ENCODE assay signal across 14 mouse cellular contexts in the genomic region with DNA sequence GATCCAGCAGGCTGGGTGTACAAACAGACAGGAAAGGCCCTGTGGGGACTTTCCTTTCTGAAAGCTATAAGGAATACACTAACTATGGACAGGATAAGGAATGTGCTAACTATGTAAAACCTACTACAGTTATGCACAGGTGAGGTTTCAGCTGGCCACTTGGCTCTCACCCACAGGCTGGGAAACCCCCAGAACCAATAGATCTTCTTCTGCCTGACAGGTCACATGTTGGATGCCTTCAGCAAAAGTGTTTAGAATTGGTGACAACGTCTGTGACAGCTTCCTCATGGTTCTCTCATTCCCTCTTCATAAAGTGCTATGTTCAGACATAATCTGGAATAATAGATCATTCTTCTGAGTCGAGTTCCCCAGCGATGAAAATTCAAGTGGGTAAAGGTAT.
"Had no signal": no experiment of that assay in that cellular context is flagged by ENCODE, and none has a peak within 500 bp of the region (broad histone marks: within the 10 kb centered on the region; RNA-seq: fewer than 3 reads in every experiment).

No protein-coding gene starts in this region.

- H3K4me2 ChIP-seq: lung, embryonic 15.5 days; midbrain, embryonic 13.5 days; midbrain, embryonic 15.5 days; neural tube, embryonic 12.5 days; stomach, embryonic 15.5 days had no signal

- H3K9me3 ChIP-seq: lung, embryonic 15.5 days; midbrain, embryonic 13.5 days; midbrain, embryonic 15.5 days; neural tube, embryonic 12.5 days; stomach, embryonic 15.5 days had no signal

- ATAC-seq: liver, postnatal 0 days; midbrain, embryonic 13.5 days; midbrain, embryonic 15.5 days had no signal

- H3K36me3 ChIP-seq: lung, embryonic 15.5 days; midbrain, embryonic 13.5 days; midbrain, embryonic 15.5 days; neural tube, embryonic 12.5 days; stomach, embryonic 15.5 days had no signal

- H3K9ac ChIP-seq: liver, postnatal 0 days; lung, embryonic 15.5 days; midbrain, embryonic 13.5 days; midbrain, embryonic 15.5 days; neural tube, embryonic 12.5 days; stomach, embryonic 15.5 days had no signal

- H3K4me1 ChIP-seq: megakaryocyte, embryonic 14.5 days; midbrain, embryonic 13.5 days; midbrain, embryonic 15.5 days; neural tube, embryonic 12.5 days had no signal

- H3K4me3 ChIP-seq: lung, embryonic 15.5 days; megakaryocyte, embryonic 14.5 days; midbrain, embryonic 13.5 days; midbrain, embryonic 15.5 days; neural tube, embryonic 12.5 days; stomach, embryonic 15.5 days had no signal

- H3K27me3 ChIP-seq: lung, embryonic 15.5 days; megakaryocyte, embryonic 14.5 days; midbrain, embryonic 13.5 days; midbrain, embryonic 15.5 days; stomach, embryonic 15.5 days had no signal

- H3K27ac ChIP-seq: lung, embryonic 15.5 days; macrophage; midbrain, embryonic 13.5 days; midbrain, embryonic 15.5 days; neural tube, embryonic 12.5 days; stomach, embryonic 15.5 days; stomach, postnatal 0 days had no signal

- DNase-seq: liver, postnatal 0 days; lung, adult 2 months; right cerebral cortex, postnatal 14 days; thymus, adult 2 months; thymus, postnatal 25 days; thymus, postnatal 4 days had no signal
